ENCODE assay signal across 11 mouse cellular contexts in the genomic region with DNA sequence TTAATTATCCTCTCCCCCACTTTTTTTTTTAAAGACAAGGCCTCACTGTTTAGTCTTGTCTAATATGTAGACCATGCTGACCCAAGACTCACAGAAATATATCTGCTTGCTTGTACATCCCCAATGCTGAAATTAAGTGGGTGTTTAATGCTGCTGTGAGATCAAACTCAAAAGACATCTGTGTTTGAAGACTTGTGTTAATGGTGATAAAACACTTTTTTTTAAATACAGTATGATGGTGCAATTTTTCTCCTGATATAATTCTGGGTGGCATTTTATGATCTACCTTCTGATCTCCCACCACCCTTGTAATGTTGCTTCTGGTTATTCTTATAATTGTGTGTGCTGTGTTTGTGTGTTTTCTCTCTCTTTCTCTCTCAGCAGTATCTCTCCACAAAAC. TPM values are rescaled to one million over a fixed set of nuclear protein-coding genes. Genes with fewer than 3 reads are reported as not detected.
DNase-seq lines count a peak whose midpoint lies in the region; ATAC-seq and TF ChIP-seq lines count a peak whose summit lies in the region.
"Had no signal": no experiment of that assay in that cellular context is flagged by ENCODE, and none has a peak within 500 bp of the region (broad histone marks: within the 10 kb centered on the region; RNA-seq: fewer than 3 reads in every experiment).

No protein-coding gene starts in this region.

- DNase-seq in lung, embryonic 14.5 days, result no peak
- DNase-seq in lung, postnatal 14 days, result no peak
- no peak for DNase-seq in layer of hippocampus, adult 9-10 months (ENCODE audit: low spot score)
- no peak for DNase-seq in heart, adult 18-20 months
- DNase-seq in layer of hippocampus, adult 9-11 months, result no peak
- DNase-seq: heart, postnatal 14 days; spleen, adult 18-20 months had no signal

- no peak overlapping the region for H3K27ac ChIP-seq in lung, embryonic 14.5 days (ENCODE audit: low read depth)
- H3K27ac ChIP-seq in limb, embryonic 12.5 days, result no peak overlapping the region
- no peak overlapping the region for H3K27ac ChIP-seq in neural tube, embryonic 12.5 days
- H3K27ac ChIP-seq: left cerebral cortex, adult 2 months had no signal

- no peaks in the 10 kb centered on the region for H3K9me3 ChIP-seq in lung, embryonic 14.5 days (ENCODE audit: low read depth, low read length)
- no peaks in the 10 kb centered on the region for H3K9me3 ChIP-seq in limb, embryonic 12.5 days
- no peaks in the 10 kb centered on the region for H3K9me3 ChIP-seq in neural tube, embryonic 12.5 days

- no peaks in the 10 kb centered on the region for H3K36me3 ChIP-seq in lung, embryonic 14.5 days (ENCODE audit: insufficient read depth)
- H3K36me3 ChIP-seq in limb, embryonic 12.5 days, result 0 out of 2 replicates have a peak, but pooled peaks cover 4% of the 10 kb centered on the region
- H3K36me3 ChIP-seq in neural tube, embryonic 12.5 days, result no peaks in the 10 kb centered on the region

- H3K4me2 ChIP-seq in lung, embryonic 14.5 days, result peak overlapping the region; percentile 75
- H3K4me2 ChIP-seq in limb, embryonic 12.5 days, result peak overlapping the region; percentile 89; the same call in 1 of the 2 replicates
- peak overlapping the region; percentile 91; the same call in 1 of the 2 replicates for H3K4me2 ChIP-seq in neural tube, embryonic 12.5 days (replicated peaks)

- peak overlapping the region; percentile 96 for H3K4me3 ChIP-seq in lung, embryonic 14.5 days (ENCODE audit: low read depth, low read length)
- no peak overlapping the region for H3K4me3 ChIP-seq in limb, embryonic 12.5 days (replicated peaks)
- H3K4me3 ChIP-seq in neural tube, embryonic 12.5 days, result no peak overlapping the region

- ATAC-seq in lung, embryonic 14.5 days (ENCODE audit: insufficient read depth), result no peak
- peak; percentile 57 for ATAC-seq in erythroid progenitor cell, adult 5-6 weeks (replicated peaks; ENCODE audit: low FRiP score, poor library complexity, severe bottlenecking)
- no peak for ATAC-seq in limb, embryonic 12.5 days (ENCODE audit: insufficient number of reproducible peaks, insufficient read depth, low FRiP score, low TSS enrichment, low read depth)
- no peak for ATAC-seq in neural tube, embryonic 12.5 days (ENCODE audit: low FRiP score, low read depth)

- 0 out of 2 replicates have a peak overlapping the region, but pooled peaks have one; percentile 86 for H3K9ac ChIP-seq in lung, embryonic 14.5 days
- no peak overlapping the region for H3K9ac ChIP-seq in limb, embryonic 12.5 days (replicated peaks)
- H3K9ac ChIP-seq in neural tube, embryonic 12.5 days, result no peak overlapping the region

- TF ChIP-seq CTCF in lung, embryonic 14.5 days (IDR thresholded peaks at IDR 0.05; ENCODE audit: low read depth), result no peak

- H3K4me1 ChIP-seq in lung, embryonic 14.5 days (ENCODE audit: insufficient read depth), result 0 out of 2 replicates have a peak, but pooled peaks cover 3% of the 10 kb centered on the region
- peaks cover 11% of the 10 kb centered on the region for H3K4me1 ChIP-seq in limb, embryonic 12.5 days (replicated peaks)
- H3K4me1 ChIP-seq in neural tube, embryonic 12.5 days, result peaks cover 18% of the 10 kb centered on the region

- no peaks in the 10 kb centered on the region for H3K27me3 ChIP-seq in lung, embryonic 14.5 days (ENCODE audit: insufficient read depth, low read length)
- H3K27me3 ChIP-seq in limb, embryonic 12.5 days, result no peaks in the 10 kb centered on the region
- H3K27me3 ChIP-seq in neural tube, embryonic 12.5 days (replicated peaks), result no peaks in the 10 kb centered on the region

RNA-seq across cellular contexts. Expression of a gene that starts 1.5 kb away (rescaled TPM):
- 48.4 and 52.7 TPM in 2 replicates for polyA plus RNA-seq in lung, embryonic 14.5 days (2014; fragmentation: Nextera tagmentation; extraction: Ambion mirVana)
- 1.1 and 30.6 TPM in 2 replicates for total RNA-seq in erythroid progenitor cell, adult 5-6 weeks (2015; ENCODE audit: low replicate concordance)
- total RNA-seq in erythroid progenitor cell, adult 5-6 weeks (2017; ENCODE audit: low replicate concordance), result 3.1 and 14.1 TPM in 2 replicates
- 52.8 and 53.1 TPM in 2 replicates for polyA plus RNA-seq in limb, embryonic 12.5 days (2016; fragmentation: Nextera tagmentation; extraction: Ambion mirVana)
- 36.0 and 36.7 TPM in 2 replicates for polyA plus RNA-seq in neural tube, embryonic 12.5 days (2016; fragmentation: Nextera tagmentation; extraction: Ambion mirVana)
- total RNA-seq in heart, adult 18-20 months (2021), result 10 to 100 TPM; 82.6 to 82.8 TPM

RNA-seq across cellular contexts. Expression of a gene that starts 4.9 kb away (rescaled TPM):
- polyA plus RNA-seq in lung, embryonic 14.5 days (2014; fragmentation: Nextera tagmentation; extraction: Ambion mirVana), result 92.2 and 94.0 TPM in 2 replicates
- 67.8 and 91.4 TPM in 2 replicates for total RNA-seq in erythroid progenitor cell, adult 5-6 weeks (2015; ENCODE audit: low replicate concordance)
- total RNA-seq in erythroid progenitor cell, adult 5-6 weeks (2017; ENCODE audit: low replicate concordance), result 116 and 166 TPM in 2 replicates
- polyA plus RNA-seq in limb, embryonic 12.5 days (2016; fragmentation: Nextera tagmentation; extraction: Ambion mirVana), result 89.2 and 103 TPM in 2 replicates
- 116 and 119 TPM in 2 replicates for polyA plus RNA-seq in neural tube, embryonic 12.5 days (2016; fragmentation: Nextera tagmentation; extraction: Ambion mirVana)
- total RNA-seq in heart, adult 18-20 months (2021), result 10 to 100 TPM; 36.2 to 40.6 TPM

RNA-seq across cellular contexts. Expression of a gene that starts 45.6 kb away (rescaled TPM):
- 286 and 295 TPM in 2 replicates for polyA plus RNA-seq in lung, embryonic 14.5 days (2014; fragmentation: Nextera tagmentation; extraction: Ambion mirVana)
- 135 and 183 TPM in 2 replicates for total RNA-seq in erythroid progenitor cell, adult 5-6 weeks (2015; ENCODE audit: low replicate concordance)
- 123 and 140 TPM in 2 replicates for total RNA-seq in erythroid progenitor cell, adult 5-6 weeks (2017; ENCODE audit: low replicate concordance)
- polyA plus RNA-seq in limb, embryonic 12.5 days (2016; fragmentation: Nextera tagmentation; extraction: Ambion mirVana), result 278 and 281 TPM in 2 replicates
- polyA plus RNA-seq in neural tube, embryonic 12.5 days (2016; fragmentation: Nextera tagmentation; extraction: Ambion mirVana), result 187 TPM in 2 replicates
- total RNA-seq in heart, adult 18-20 months (2021), result 10 to 100 TPM; 20.3 to 22.7 TPM

RNA-seq across cellular contexts. Expression of a gene that starts 47.6 kb away (rescaled TPM):
- polyA plus RNA-seq in lung, embryonic 14.5 days (2014; fragmentation: Nextera tagmentation; extraction: Ambion mirVana), result 22.7 and 24.8 TPM in 2 replicates
- total RNA-seq in erythroid progenitor cell, adult 5-6 weeks (2015; ENCODE audit: low replicate concordance), result 10.5 and 18.4 TPM in 2 replicates
- total RNA-seq in erythroid progenitor cell, adult 5-6 weeks (2017; ENCODE audit: low replicate concordance), result 23.2 and 41.9 TPM in 2 replicates
- polyA plus RNA-seq in limb, embryonic 12.5 days (2016; fragmentation: Nextera tagmentation; extraction: Ambion mirVana), result 16.8 and 17.9 TPM in 2 replicates
- polyA plus RNA-seq in neural tube, embryonic 12.5 days (2016; fragmentation: Nextera tagmentation; extraction: Ambion mirVana), result 12.4 and 14.0 TPM in 2 replicates
- total RNA-seq in heart, adult 18-20 months (2021), result 10 to 100 TPM; 10.9 to 13.4 TPM
